Mouse (Mus musculus) heart, postnatal 0 days (tissue): ENCODE results near the gene Eps8.

Experiments
- CTCF ChIP-seq: IDR thresholded peaks from 2 replicates; pipeline ENCODE4 v1.5.1; 2016; ENCODE audit warnings: antibody characterized with exemption, control low read depth, low read depth
- EP300 ChIP-seq: IDR thresholded peaks from 2 replicates; pipeline ENCODE4 v1.6.1; 2016; ENCODE audit warnings: antibody characterized with exemption, low read depth

- TF ChIP-seq CTCF (no peak), EP300 (no peak)
These were observed 98.0 kb downstream of the Eps8 start for GRCm38 (mm10) chr6:137556636-137557035.
